Mouse (Mus musculus) spleen, adult 2 months (tissue): ENCODE data around the gene Mybpc1. TPM values are rescaled to one million over a fixed set of nuclear protein-coding genes. Genes with fewer than 3 reads are reported as not detected.

Experiments used
- DNase-seq, 2 experiments: peaks; one replicate each; pipeline versions ENCODE4 v3.0.0 to v3.0.0-alpha.2; 2012 to 2021; ENCODE audit warnings: low spot score in 2 of 2, low read depth in 1 of 2
- H3K27ac ChIP-seq: fragments of 200-500 bp; 2 replicates; pipeline ENCODE4 v1.5.1; 2012; ENCODE audit warnings: low read length, inconsistent platforms; ENCODE audit not compliant: insufficient read depth
- H3K27me3 ChIP-seq: fragments of 200-500 bp; 2 replicates; pipeline ENCODE4 v1.6.1; 2012; ENCODE audit warnings: mild to moderate bottlenecking, moderate library complexity, low read length, inconsistent platforms; ENCODE audit not compliant: control insufficient read depth, insufficient read depth
- H3K36me3 ChIP-seq: fragments of 200-500 bp; 2 replicates; pipeline ENCODE4 v1.6.1; 2012; ENCODE audit warnings: mild to moderate bottlenecking, low read length, inconsistent platforms; ENCODE audit not compliant: control insufficient read depth, insufficient read depth
- H3K4me1 ChIP-seq: fragments of 200-500 bp; 2 replicates; pipeline ENCODE4 v1.6.1; 2011; ENCODE audit warnings: inconsistent platforms; ENCODE audit not compliant: control insufficient read depth, insufficient read depth, insufficient read length
- H3K4me3 ChIP-seq: fragments of 200-500 bp; 2 replicates; pipeline ENCODE4 v1.5.1; 2011; ENCODE audit warnings: mild to moderate bottlenecking, inconsistent platforms; ENCODE audit not compliant: insufficient read depth, insufficient read length; ENCODE audit errors: extremely low read depth
- CTCF ChIP-seq: fragments of 200-500 bp; IDR thresholded peaks from 2 replicates; pipeline ENCODE4 v1.5.1; 2011; ENCODE audit warnings: mild to moderate bottlenecking, inconsistent platforms; ENCODE audit not compliant: insufficient read depth, insufficient read length, insufficient replicate concordance; ENCODE audit errors: extremely low read depth
- POLR2A ChIP-seq: fragments of 200-500 bp; IDR thresholded peaks from 2 replicates; pipeline ENCODE4 v1.6.1; 2011; ENCODE audit warnings: low read depth, low read length, inconsistent platforms
- WGBS: fragments of 180-500 bp; shearing (Covaris S2); methylation state at CpG from one replicate; pipeline ENCODE4 v1.1.7; 2018; 5-methylcytosine and 5-hydroxymethylcytosine counted together
- polyA plus RNA-seq: library from polyadenylated mRNA; depleted of rRNA; stranded (reverse); fragments of >200 nt; gene quantifications from 2 replicates; pipeline ENCODE4 v1.2.3, GENCODE M21; 2012

Mybpc1 gene
- polyA plus RNA-seq, 1 experiment = 1.0 TPM

DNA sequence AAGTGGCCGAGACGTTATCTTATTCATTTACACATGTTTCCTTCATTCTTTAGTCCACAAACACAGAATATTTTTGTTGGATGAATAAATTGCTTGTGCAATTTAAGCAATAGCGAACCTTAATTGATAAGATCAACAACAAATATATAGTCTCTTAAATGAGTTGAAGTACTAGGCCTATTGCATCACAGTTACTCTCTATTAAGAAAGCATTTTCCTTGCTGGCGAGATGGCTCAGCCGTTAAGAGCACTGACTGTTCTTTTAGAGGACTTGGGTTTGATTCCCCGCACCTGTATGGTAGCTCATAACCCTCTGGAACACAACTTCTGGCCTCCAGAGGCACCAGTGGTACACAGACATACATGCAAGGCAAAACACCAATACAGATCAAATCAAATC, 47.9 kb downstream of the Mybpc1 start:
- H3K36me3 ChIP-seq = no peaks in the 10 kb centered on the region
- H3K27me3 ChIP-seq = no peaks in the 10 kb centered on the region
- no peak for DNase-seq
- no peak for TF ChIP-seq CTCF
- TF ChIP-seq POLR2A = no peak
- 86% methylated on average over 6 of the region's 6 CpGs for WGBS
- no peak overlapping the region for H3K4me3 ChIP-seq
- no peaks in the 10 kb centered on the region for H3K4me1 ChIP-seq
- no peak overlapping the region for H3K27ac ChIP-seq

GRCm38 (mm10) chr10:88552738-88553137, 52.2 kb downstream of the Mybpc1 start:
- Histone ChIP-seq H3K27ac (no peak overlapping the region), H3K4me3 (no peak overlapping the region), H3K27me3 (no peaks in the 10 kb centered on the region), H3K4me1 (no peaks in the 10 kb centered on the region), H3K36me3 (no peaks in the 10 kb centered on the region)
- WGBS = 95% methylated on average over 2 of the region's 2 CpGs
- DNase-seq = no peak
- TF ChIP-seq POLR2A (no peak), CTCF (no peak)

DNA sequence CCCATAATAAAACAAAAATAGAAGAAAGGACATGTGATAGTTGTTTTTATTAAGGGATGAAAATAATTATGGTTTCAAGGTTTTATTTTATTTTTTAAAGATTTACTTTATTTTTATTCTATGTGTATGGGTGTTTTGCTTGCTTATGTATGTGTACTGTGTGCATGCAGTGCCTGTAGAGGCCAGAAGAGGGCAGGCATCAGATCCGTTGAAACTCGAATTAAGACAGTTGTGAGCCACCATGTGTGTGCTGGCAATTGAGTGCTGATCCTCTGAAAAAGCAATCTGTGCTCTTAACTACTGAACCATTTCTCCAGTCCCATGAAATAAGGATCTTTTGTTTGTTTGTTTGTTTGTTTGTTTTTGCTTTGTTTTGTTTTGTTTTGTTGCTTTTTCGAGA, 54.7 kb downstream of the Mybpc1 start:
- Histone ChIP-seq H3K4me3 (no peak overlapping the region), H3K4me1 (no peaks in the 10 kb centered on the region), H3K27me3 (no peaks in the 10 kb centered on the region), H3K36me3 (no peaks in the 10 kb centered on the region), H3K27ac (no peak overlapping the region)
- TF ChIP-seq POLR2A = no peak
- no peak for TF ChIP-seq CTCF
- 83% methylated on average over 3 of the region's 3 CpGs for WGBS
- no peak for DNase-seq

- Histone ChIP-seq H3K4me1 (no peaks in the 10 kb centered on the region), H3K27ac (no peak overlapping the region), H3K4me3 (no peak overlapping the region), H3K36me3 (no peaks in the 10 kb centered on the region), H3K27me3 (no peaks in the 10 kb centered on the region)
- TF ChIP-seq CTCF = no peak
- DNase-seq = no peak
- WGBS = 74% methylated on average over 2 of the region's 2 CpGs
These were observed 57.3 kb downstream of the Mybpc1 start for GRCm38 (mm10) chr10:88547635-88548034.

GRCm38 (mm10) chr10:88530631-88531030, 74.3 kb downstream of the Mybpc1 start:
- H3K36me3 ChIP-seq = no peaks in the 10 kb centered on the region
- no peak overlapping the region for H3K27ac ChIP-seq
- no peak overlapping the region for H3K4me3 ChIP-seq
- H3K4me1 ChIP-seq = no peaks in the 10 kb centered on the region
- WGBS = 72% methylated on average over 5 of the region's 5 CpGs
- TF ChIP-seq POLR2A (no peak), CTCF (no peak)
- no peaks in the 10 kb centered on the region for H3K27me3 ChIP-seq
- no peak for DNase-seq

- TF ChIP-seq POLR2A (no peak), CTCF (no peak)
- no peaks in the 10 kb centered on the region for H3K27me3 ChIP-seq
- no peaks in the 10 kb centered on the region for H3K36me3 ChIP-seq
- H3K4me1 ChIP-seq = no peaks in the 10 kb centered on the region
- no peak overlapping the region for H3K4me3 ChIP-seq
- 90% methylated on average over 2 of the region's 2 CpGs for WGBS
- no peak overlapping the region for H3K27ac ChIP-seq
- no peak for DNase-seq
These were observed 80.9 kb downstream of the Mybpc1 start for GRCm38 (mm10) chr10:88524016-88524415.

DNA sequence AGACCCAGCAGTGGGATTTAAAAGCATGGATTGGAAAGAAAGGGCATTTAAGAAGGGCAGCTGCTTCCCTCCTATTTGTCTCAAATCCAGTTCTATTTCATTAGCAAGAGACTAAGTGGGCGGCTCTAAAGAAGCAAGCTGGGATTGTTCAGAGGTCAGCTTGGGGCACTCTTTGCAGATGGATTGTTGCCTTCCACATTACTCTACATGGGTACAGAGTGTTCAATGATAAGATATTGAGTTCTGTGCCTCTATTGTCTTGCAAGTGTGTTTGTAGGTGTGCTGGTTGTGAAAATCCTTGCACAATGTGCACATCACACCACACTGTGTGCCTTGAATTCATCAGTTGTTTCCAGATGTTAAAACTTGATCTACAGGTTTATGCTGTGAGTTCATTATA, 81.7 kb downstream of the Mybpc1 start:
- Histone ChIP-seq H3K27ac (no peak overlapping the region), H3K27me3 (no peaks in the 10 kb centered on the region), H3K4me3 (no peak overlapping the region), H3K4me1 (no peaks in the 10 kb centered on the region), H3K36me3 (no peaks in the 10 kb centered on the region)
- WGBS = 92% methylated on average over 1 of the region's 1 CpGs
- DNase-seq = no peak
- TF ChIP-seq CTCF (no peak), POLR2A (no peak)
